Mouse (Mus musculus) thymus, adult 2 months (tissue): ENCODE data around the gene Trim72. TPM values are rescaled to one million over a fixed set of nuclear protein-coding genes. Genes with fewer than 3 reads are reported as not detected.

Source experiments
- DNase-seq: peaks from one replicate; pipeline ENCODE4 v3.0.0; 2021
- H3K27ac ChIP-seq: fragments of 200-500 bp; 2 replicates; pipeline ENCODE4 v1.5.1; 2012; ENCODE audit warnings: low read length, control low read depth; ENCODE audit not compliant: control insufficient read depth, insufficient read depth
- H3K27me3 ChIP-seq: fragments of 200-500 bp; 2 replicates; pipeline ENCODE4 v1.6.1; 2012; ENCODE audit warnings: mild to moderate bottlenecking, low read length, moderate library complexity, mixed read lengths; ENCODE audit not compliant: control insufficient read depth, insufficient read depth
- H3K36me3 ChIP-seq: fragments of 200-500 bp; 2 replicates; pipeline ENCODE4 v1.6.1; 2012; ENCODE audit warnings: mild to moderate bottlenecking, low read length, moderate library complexity; ENCODE audit not compliant: control insufficient read depth, insufficient read depth
- H3K4me1 ChIP-seq: fragments of 200-500 bp; replicated peaks from 2 replicates; pipeline ENCODE4 v1.6.1; 2012; ENCODE audit warnings: low read length; ENCODE audit not compliant: control insufficient read depth, insufficient read depth
- H3K4me3 ChIP-seq: fragments of 200-500 bp; 2 replicates; pipeline ENCODE4 v1.5.1; 2012; ENCODE audit warnings: mild to moderate bottlenecking, low read length, control low read depth, moderate library complexity; ENCODE audit not compliant: control insufficient read depth, insufficient read depth
- CTCF ChIP-seq: fragments of 200-500 bp; IDR thresholded peaks from 2 replicates; pipeline ENCODE4 v1.5.1; 2012; ENCODE audit warnings: mild to moderate bottlenecking, control low read depth, low read length, moderate library complexity, borderline replicate concordance; ENCODE audit not compliant: control insufficient read depth, poor library complexity, insufficient read depth; ENCODE audit errors: extremely low read depth
- POLR2A ChIP-seq: fragments of 200-500 bp; IDR thresholded peaks from 2 replicates; pipeline ENCODE4 v1.6.1; 2012; ENCODE audit warnings: mild to moderate bottlenecking, low read length, control low read depth, moderate library complexity; ENCODE audit not compliant: control insufficient read depth, poor library complexity, insufficient read depth; ENCODE audit errors: extremely low read depth
- WGBS: fragments of 180-500 bp; shearing (Covaris S2); methylation state at CpG from one replicate; pipeline ENCODE4 v1.1.7; 2018; 5-methylcytosine and 5-hydroxymethylcytosine counted together
- polyA plus RNA-seq: library from polyadenylated mRNA; depleted of rRNA; stranded (reverse); fragments of >200 nt; gene quantifications from 2 replicates; pipeline ENCODE4 v1.2.3, GENCODE M21; 2012

Gene Trim72
- polyA plus RNA-seq, 1 experiment: 13.4 TPM

DNA sequence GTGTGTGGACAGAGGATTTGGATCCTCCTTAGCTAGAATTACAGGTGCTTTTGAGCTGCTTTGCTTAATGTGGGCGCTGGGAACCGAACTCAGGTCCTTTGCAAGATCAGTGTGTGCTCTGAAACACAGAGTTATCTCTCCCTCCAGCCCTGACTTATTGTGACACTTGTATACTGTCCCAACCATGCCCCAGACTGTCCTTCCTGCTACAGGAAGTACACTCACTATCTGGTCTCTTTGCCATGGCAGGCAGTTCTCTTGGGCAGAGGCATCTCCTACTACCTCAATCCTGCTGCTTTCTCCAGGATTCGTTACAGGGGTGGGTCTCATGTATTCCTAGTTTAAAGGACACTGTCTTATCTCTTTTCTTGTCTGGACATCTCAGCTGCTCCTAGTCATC, 14.5 kb downstream of the Trim72 start:
- H3K27me3 ChIP-seq: no peaks in the 10 kb centered on the region
- H3K36me3 ChIP-seq: no peaks in the 10 kb centered on the region
- no peak for DNase-seq
- no peak overlapping the region for H3K27ac ChIP-seq
- peaks cover 4% of the 10 kb centered on the region; the same call in 1 of the 2 replicates for H3K4me1 ChIP-seq
- TF ChIP-seq POLR2A (no peak), CTCF (no peak)
- WGBS: 86% methylated on average over 3 of the region's 3 CpGs
- no peak overlapping the region for H3K4me3 ChIP-seq

DNA sequence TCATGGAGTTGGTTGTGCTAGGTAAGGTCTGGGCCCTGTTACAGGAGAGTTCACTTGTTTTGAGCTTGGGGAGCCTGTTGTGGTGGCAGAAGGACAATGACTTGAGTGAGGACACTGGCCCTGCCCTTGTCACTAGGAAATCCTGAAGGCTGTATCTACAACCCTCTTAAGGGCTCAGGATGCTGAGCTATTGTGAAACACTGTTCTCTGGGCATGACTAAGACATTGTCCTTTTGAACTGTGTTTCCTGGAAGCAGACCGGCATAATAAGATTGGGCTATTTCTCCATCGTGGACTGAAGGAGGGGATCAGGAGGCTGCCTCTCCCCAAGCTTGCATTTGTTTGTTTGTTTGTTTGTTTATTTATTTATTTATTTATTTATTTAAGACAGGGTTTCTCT, 15.4 kb downstream of the Trim72 start:
- Histone ChIP-seq H3K4me3 (no peak overlapping the region), H3K36me3 (no peaks in the 10 kb centered on the region), H3K27ac (no peak overlapping the region), H3K4me1 (peaks cover 3% of the 10 kb centered on the region; the same call in 1 of the 2 replicates), H3K27me3 (no peaks in the 10 kb centered on the region)
- no peak for TF ChIP-seq CTCF
- no peak for TF ChIP-seq POLR2A
- WGBS: 70% methylated on average over 2 of the region's 2 CpGs
- no peak for DNase-seq

DNA sequence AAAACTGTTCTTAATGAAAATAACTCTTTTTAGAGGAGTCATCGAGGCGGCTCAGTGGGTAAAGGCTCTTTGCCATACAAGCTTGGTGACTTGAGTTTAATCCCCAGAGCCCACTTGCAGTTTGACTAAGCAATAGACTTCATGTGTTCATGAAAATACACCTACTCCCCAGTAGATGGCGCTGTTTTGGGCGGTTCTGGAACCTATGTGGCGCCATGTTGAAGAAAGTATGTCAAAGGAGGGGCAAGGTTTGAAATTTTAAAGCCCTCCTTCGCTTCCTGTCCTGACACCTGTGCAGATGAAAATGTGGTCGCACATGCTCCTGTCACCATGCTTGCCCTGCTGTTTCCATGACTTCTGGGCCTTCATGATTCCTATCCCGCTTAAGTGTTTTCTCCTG, 19.2 kb downstream of the Trim72 start:
- WGBS: 78% methylated on average over 8 of the region's 8 CpGs
- Histone ChIP-seq H3K4me3 (no peak overlapping the region), H3K27ac (no peak overlapping the region), H3K36me3 (no peaks in the 10 kb centered on the region), H3K27me3 (no peaks in the 10 kb centered on the region), H3K4me1 (no peaks in the 10 kb centered on the region)
- TF ChIP-seq CTCF (no peak), POLR2A (no peak)
- DNase-seq: no peak

DNA sequence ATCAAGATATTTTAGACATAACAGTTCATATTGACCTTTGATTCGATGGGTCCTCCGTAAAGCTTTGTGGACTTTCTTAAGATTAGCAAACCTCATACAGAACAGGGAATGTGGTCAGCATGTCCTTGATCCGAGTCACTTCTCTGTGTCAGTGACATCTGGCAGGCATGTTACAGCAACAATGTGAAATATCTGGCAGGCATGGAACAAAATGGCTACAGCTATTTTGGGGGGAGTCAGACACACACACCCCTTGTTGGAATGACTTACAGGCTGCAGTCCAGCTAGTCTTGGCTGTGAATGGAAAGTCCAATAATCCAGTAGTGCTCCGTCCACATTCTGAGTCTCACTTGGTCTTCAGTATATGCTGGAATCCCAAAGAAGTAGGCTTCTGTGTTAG, 19.8 kb downstream of the Trim72 start:
- Histone ChIP-seq H3K4me1 (no peaks in the 10 kb centered on the region), H3K4me3 (no peak overlapping the region), H3K27me3 (no peaks in the 10 kb centered on the region), H3K27ac (no peak overlapping the region), H3K36me3 (no peaks in the 10 kb centered on the region)
- TF ChIP-seq CTCF (no peak), POLR2A (no peak)
- DNase-seq: no peak
- 96% methylated on average over 4 of the region's 4 CpGs for WGBS

DNA sequence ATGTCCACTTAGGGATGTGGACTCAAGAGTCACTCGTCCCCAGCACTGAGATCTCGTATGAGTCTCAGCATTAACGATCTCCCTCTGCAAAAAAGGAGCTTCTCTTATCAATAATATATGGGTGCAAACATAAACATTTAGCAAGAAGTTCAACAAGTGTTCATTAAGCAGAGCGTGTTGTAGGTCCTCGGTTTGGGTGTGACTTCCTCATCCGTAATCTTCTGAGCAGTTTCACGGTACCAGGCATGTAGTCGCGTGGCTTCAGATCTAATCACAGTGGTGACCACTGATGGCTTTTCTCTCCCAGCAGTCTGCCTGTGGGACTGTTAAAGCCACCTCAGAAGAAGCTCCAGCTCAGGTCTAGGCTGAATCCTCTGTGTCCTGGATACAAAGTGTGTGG, 20.6 kb downstream of the Trim72 start:
- Histone ChIP-seq H3K27ac (no peak overlapping the region), H3K36me3 (no peaks in the 10 kb centered on the region), H3K4me1 (peaks cover 2% of the 10 kb centered on the region; the same call in 1 of the 2 replicates), H3K4me3 (no peak overlapping the region), H3K27me3 (no peaks in the 10 kb centered on the region)
- 92% methylated on average over 9 of the region's 9 CpGs for WGBS
- TF ChIP-seq POLR2A: no peak
- TF ChIP-seq CTCF: no peak
- DNase-seq: no peak

DNA sequence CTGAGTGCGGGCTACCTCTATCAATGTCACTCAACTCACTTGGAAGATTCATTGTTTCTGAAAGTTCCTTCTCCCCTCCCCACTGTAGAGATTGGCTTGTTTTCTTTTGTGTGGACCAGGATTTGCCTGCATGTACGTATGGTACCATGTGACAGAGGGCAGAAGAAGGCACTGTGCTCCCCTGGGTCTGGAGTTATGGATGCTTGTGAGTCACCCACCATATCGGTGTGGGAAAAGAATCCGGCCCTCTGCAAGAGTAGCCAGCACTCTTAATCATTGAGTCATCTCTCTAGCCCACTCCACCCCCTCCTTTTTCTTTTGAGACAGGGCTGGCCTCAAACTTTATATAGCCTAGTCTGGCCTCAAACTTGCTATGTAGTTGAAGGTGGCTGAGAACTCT, 21.2 kb downstream of the Trim72 start:
- Histone ChIP-seq H3K27ac (no peak overlapping the region), H3K27me3 (no peaks in the 10 kb centered on the region), H3K4me1 (peaks cover 6% of the 10 kb centered on the region; the same call in 1 of the 2 replicates), H3K36me3 (no peaks in the 10 kb centered on the region), H3K4me3 (no peak overlapping the region)
- 97% methylated on average over 4 of the region's 4 CpGs for WGBS
- DNase-seq: no peak
- TF ChIP-seq CTCF (no peak), POLR2A (no peak)

DNA sequence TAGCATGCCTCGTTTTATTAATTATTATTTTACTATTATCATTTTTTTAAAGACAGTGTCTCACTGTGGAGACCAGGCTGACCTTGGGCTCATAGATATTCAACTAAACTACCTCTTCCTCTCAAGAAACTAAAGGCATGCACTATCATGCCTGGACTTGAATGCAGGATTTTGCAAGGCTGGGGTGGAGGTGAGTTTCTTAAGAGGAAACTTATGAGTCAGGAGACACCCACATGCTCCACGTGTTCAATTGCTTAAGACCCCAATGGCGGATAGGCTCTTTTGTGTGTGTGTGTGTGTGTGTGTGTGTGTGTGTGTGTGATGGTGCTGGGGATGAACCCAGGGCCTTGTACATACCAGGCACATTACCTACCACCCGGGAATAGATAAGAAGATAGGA, 21.6 kb downstream of the Trim72 start:
- no peak for DNase-seq
- H3K36me3 ChIP-seq: no peaks in the 10 kb centered on the region
- H3K4me3 ChIP-seq: no peak overlapping the region
- H3K27ac ChIP-seq: no peak overlapping the region
- peaks cover 6% of the 10 kb centered on the region; the same call in 1 of the 2 replicates for H3K4me1 ChIP-seq
- 92% methylated on average over 4 of the region's 4 CpGs for WGBS
- H3K27me3 ChIP-seq: no peaks in the 10 kb centered on the region
- TF ChIP-seq POLR2A: no peak
- no peak for TF ChIP-seq CTCF
